Mouse (Mus musculus) lung, postnatal 36 days (tissue): Measurements from ENCODE around the gene Gria3.

ENCODE experiments used
- DNase-seq: peaks from one replicate; pipeline ENCODE4 v3.0.0; 2022; ENCODE audit warnings: mixed read lengths

The Gria3 gene

DNA sequence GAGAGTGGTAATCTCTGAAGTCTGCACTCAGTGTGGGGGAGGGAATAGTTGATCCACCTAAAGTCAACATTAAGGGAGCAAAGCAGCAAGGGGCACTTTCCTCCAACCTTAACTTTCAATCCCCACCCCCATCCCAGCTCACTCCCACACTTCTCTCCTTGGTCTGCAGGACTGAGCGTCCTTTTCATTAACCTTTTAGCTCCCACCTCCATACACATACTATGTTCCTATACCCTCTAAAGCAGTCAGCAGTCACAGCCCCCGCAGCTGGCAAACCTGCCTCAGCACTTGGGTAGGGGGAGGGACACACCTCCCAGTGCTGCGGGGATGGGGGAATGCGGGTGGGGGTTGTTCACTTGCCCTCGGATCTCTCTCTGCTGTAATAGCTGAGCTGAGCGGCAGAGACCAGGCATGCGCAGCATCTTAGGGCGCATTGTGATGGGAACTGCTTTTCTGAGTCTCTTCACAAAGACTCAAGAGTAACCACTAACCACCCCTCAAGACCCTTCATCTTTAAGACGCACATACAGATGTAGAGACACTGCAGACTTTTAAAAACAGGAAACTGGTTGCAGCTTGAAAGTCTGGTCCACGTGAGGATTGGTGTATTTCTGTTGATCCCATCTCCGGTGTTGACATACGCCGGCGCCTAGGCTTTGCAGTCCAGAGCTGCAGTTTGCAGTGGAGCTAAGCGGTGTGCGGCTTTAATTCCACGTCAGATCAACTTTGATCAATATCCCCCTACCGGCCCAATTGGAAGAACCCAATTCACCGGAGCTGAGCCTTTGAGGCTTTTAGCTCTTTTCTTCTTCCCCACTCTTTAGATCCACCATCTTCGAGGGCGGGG is at the start of gene Gria3:
Gria3 (plus strand) TSS at position 797 of the 847 bp plus-strand sequence.
- no peak for DNase-seq

DNA sequence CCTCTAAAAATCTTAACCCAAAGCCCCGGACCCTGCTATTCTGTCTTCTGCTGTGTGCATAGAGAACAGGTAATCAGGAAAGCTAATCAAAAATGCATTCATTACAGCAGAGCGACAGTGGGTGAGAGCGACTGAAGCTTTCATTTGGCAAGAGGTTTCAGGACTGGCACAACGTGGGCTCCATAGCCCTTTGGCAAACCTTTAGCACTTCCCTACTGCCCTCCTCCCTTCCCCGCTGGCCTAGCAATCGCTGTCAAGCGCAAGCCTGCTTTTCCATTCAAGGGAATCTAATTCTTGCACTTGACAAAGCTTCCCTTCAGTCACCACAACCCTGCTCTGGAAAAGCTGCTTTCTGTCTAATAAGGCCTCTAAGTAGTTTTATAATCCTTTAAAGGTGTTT is 13.6 kb upstream of the Gria3 start:
- no peak for DNase-seq

DNA sequence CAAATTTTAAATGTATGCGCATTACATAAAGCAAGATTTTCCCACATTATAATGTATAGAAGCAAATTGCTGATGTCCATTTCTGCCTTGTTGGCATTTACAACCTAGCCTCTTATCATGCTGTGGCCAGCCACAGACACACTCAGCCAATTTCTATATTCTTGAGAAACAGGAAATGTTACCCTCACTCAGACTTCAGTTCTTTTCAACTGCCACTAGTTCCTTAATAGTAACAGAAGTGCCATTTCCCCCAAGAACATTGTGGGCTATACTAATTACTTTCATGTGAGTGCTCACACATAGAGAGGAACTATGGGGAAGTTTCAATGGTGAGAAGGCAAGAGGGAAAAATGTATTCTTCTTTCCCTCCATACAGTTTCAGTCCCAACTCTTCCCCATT is 11.6 kb upstream of the Gria3 start:
- no peak for DNase-seq

DNA sequence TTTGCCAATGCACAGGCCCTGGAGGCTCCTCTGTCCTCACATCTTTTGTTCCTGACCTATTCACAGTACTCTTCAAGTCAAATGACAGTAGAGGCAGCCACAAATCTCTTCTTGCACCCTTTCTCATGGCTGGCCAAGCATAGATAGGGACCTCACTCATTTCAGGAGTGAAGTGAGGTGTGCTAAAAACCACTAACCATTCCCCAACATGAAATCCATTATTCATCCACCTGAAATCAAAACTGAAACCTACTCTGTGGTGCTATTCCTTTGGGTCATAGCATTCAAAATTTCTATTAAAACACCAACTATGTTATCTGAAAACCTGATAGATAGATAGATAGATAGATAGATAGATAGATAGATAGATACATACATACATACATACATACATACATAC is 2.2 kb upstream of the Gria3 start:
- DNase-seq, result no peak

DNA sequence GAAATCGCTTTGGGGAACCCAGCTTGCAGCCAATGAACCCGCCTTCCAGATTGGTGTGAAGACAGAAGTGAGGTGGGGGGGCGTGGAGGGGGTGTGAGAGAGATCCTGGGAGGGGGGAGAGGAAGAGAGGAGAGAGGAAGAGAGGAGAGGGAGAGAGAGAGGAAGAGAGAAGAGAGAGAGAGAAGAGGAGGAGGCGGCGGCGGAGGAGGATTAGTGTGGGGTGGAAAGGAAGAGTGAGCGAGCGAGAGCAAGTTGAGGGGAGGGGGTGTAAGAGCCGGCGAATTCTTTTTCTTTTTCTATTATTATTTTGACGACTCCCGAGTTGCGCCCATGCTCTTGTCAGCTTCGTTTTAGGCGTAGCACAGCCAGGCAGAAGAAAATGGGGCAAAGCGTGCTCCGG is 532 bp downstream of the Gria3 start:
- no peak for DNase-seq

DNA sequence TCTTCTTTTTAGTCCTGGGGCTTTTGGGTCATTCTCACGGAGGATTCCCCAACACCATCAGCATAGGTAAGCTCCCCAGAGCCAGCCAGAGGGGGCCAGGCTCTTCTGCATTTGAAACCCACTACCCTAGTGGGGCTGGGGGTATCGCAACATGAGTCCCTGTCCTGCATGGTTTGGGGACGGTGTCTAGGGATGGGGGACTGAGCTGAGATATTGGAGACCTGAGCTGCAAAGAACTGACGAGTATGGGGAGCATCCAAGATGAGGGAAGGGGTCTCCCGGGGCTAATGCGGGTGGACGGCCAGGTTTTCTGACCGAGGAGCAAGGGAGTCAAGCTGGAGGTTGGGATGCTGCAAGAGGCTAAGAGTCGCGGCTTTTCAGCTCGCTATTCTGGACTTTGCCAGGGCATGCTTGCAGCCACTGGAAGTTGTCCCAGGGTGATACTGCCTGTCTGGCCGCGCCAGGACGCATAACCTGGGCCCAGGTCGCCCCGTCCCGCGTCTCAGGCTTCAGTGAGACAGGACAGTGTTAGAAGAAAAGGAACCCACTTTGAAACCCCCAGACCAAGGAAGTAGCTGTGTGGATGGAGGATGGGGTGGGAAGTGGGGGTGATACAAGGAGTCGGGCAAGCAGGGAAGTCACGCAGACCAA is 1.1 kb downstream of the Gria3 start:
- DNase-seq, result no peak

DNA sequence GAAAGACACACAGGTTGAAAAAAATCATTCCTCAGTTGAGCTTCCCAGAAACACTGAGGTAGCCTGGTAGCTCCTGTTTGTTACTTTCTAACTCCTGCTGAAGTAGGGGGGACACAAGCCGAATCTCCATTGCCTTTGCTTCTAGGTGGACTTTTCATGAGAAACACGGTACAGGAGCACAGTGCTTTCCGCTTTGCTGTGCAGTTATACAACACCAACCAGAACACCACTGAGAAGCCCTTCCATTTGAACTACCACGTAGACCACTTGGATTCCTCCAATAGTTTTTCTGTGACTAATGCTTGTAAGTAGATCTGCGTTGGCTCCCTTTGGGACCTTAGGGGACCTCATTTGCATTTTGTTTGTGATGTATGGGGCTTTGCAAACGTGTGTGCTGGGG is 2.0 kb downstream of the Gria3 start:
- no peak for DNase-seq

DNA sequence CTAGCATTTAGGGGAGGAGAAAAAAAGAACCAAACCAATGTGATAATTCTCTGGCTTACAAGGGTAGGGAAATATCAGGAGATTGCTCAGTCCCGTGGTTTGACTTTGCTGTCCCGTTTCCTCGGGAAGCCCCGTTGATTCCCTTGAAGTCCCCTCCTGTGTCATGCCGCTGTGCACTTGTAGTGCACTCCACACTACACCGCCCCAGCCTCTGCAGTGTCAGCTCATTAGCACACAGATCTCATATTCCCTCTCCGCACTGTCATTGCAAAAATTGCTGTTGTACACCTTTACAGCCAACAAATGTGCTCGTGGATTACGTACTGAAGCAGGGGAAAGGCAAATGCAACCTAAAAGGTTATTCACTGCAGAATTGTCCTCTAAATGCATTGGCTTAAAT is 5.6 kb downstream of the Gria3 start:
- no peak for DNase-seq

DNA sequence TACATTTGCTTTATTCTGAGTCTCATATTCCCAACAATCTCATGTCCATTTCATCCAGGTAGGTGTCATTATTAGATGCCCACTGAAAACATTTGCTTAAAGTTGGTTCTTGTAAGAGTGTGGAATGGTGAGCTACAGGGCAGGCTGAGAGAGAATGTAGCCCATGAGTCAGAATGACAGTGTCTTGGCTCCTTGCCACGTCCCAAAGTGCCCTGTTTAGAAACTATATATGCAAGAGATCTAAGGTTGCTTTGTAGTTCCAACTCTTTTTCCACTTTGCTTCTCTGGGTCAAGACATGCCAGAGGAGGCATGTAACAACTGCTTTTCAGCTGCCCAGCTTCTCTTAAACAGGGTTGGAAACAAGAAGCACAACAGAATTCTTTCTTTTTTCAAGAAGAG is 9.1 kb downstream of the Gria3 start:
- no peak for DNase-seq

DNA sequence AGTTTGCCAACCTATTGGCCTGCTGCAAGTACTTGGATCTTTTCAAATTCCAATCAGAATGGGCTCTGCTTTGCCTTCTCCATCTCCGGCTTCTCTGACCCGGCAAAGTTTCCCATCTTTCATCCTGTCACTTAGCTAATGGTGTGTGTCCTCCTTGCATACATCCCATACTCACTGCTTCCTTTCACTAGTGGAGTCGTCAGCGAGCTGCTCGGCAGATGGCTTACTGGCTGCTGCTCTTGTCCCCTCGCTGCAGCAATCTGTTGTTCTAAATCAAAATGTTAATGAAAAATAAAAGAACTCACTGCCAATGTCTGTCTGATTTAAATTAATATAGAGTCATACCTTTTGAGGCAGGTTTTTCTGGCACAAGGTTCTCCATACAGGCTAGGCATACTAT is 25.0 kb downstream of the Gria3 start:
- DNase-seq, result no peak

DNA sequence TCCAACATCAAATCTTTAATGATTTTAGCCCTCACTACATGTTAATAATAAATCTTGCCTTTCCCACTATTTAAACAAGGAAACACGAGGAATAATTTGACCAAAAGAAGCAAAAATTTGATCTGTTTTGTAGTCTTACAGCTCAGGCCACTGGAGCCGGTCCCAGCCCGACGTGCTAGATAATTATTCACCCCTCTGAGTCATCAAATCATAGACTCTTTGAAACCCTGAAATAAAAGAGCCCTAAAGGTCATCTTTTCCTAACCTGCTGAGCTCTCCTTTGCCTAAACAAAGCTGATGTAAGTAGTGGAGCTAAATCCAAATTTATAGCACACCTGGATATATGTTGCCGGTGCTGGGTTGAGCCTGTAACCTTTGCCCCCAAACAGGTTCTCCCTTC is 27.4 kb downstream of the Gria3 start:
- DNase-seq, result no peak

DNA sequence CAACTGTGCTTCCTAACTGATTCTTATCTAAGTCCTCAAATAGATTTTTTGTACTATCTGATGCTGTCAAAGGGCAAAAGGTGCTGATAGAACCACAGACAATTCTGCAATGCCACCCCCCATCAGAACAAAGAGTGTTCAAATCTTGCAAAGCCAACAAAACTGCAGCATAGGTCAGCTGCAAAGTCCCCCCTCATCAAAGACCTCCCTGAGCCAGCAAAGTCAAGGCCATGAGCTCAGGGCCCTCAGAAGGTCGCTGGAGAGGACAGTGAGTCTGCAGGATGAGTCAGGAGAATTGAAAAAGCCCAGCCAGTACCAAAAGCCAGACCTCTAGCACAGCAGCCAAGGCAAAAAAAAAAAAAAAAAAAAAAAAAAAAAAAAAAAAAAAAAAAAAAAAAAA is 34.9 kb downstream of the Gria3 start:
- DNase-seq, result no peak

DNA sequence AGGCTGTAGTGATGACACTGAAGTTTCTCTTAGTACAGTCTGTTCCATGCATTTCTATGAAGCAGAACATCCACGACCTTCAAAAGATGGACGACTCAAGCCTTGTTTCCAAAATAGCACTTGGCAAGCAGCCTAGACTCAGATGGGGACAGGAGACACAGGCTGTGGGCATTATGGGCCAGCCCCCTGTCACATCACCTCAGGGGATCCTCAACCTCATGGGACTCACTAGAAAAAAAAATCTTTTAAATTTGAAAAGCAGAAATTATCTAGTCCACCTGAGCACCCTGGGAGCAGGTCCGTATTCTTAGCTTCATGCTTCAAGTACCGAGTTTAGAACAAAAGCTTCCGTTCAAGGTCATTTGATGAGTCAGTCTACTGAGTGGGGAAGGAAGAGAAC is 38.2 kb downstream of the Gria3 start:
- no peak for DNase-seq

DNA sequence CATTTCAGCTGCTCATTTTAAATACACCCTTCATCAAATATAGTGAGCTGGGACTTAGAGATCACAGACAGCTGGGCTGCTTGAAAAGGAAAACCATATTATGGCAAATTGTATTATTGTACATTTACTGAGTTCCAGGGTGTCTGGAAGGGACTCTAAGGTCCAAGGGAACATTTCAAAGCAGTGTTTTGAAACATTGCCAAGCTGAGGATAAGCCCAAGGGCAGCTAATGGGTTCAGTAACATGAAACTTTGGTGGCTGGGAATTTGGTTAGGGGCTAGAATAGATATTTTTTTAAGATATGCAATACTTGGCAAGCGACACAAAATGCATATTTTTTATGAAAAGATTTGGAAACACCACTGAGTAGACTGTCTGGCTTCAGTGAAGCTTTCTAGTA is 48.2 kb downstream of the Gria3 start:
- DNase-seq, result no peak

DNA sequence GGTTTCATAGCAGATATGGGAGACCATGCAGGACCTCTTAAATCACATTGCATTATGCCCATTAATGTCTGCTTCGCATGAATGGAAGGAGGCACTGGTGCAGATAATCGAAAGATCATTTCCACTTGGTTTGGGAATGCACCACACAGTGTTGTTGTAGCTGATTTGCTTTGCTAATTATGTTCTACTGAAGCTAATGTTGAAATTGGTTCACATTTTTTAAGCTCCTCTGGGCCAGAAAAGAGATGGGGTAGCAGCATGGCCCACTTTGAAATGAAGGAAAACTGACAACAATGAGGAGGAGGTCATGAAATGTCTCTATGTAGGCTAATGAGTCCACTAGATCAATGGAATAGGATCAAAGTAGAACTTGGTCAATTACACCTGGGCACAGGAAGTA is 76.8 kb downstream of the Gria3 start:
- DNase-seq, result no peak

DNA sequence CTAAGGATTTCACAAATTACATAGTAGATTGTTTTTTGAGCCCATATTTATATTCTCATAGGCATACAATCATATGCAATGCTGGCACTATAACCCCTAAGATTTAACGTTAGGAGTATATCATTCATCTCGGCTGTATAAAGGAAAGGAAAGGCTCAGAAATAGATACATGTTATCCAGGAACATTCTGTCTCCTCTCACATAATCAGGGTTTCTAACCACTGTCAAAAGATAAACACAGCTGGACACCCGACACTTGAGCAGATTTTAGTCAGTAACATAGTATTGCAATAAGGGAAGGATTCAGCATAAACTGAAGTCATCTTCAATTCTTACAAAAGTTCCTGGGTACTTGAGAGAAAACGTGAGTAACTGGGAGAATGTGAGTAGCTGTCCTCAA is 95.9 kb downstream of the Gria3 start:
- peak; percentile 25 for DNase-seq

DNA sequence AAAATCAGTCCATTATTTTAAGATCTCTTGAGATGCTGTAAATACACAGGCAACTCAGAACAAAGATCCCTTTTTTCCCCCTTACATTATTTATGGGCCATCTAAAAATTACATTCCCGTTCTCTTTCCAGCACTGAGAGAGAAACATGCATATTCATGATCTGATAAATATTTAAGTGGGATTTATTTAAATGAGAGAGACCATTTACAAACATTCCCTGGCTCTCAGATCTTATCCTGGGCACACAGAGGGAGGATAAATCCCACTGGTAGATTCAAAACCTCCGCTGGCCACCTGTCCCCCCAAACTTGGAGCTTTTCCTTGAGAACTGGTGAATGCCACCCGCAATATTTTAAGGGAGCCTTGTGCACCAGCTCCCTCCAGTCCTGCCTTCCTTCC is 104.7 kb downstream of the Gria3 start:
- DNase-seq, result no peak

DNA sequence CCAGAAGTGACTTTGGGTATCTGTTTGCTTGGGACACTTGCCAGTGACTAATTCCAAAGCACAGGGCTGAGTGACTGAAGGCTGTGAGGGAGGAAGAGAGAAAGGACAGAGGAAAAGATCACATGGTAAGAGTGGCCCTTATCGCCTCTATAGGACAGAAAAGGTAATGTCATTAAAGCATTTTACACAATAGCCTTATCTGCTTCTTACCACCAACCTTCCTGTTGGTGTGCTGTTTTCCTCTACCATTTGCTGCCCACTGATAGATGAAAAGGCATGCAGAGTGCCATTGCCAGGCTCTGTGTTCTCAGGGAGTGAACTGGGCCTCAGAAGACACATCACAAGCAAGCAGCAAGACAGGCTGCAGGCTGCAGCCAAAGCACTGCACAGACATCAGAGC is 107.3 kb downstream of the Gria3 start:
- DNase-seq, result no peak

DNA sequence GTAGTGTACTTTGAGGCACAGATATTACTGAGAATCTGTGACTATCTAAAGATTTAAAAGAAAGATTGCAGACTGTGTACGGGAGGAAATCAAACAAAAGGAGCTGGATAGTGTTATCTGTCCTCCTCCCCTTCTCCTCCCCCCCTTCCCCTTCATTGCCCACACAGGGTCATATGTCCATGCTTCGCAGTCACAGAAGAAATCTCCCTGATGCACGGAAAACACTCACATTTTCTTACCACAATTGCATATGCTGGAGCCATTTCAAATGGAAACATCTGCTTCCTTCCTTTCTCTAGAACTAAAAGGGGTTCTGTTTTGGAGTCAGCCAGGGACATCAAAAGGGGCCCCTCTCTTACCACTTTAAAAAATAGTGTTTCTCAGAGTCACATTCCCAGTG is 114.3 kb downstream of the Gria3 start:
- DNase-seq, result no peak

DNA sequence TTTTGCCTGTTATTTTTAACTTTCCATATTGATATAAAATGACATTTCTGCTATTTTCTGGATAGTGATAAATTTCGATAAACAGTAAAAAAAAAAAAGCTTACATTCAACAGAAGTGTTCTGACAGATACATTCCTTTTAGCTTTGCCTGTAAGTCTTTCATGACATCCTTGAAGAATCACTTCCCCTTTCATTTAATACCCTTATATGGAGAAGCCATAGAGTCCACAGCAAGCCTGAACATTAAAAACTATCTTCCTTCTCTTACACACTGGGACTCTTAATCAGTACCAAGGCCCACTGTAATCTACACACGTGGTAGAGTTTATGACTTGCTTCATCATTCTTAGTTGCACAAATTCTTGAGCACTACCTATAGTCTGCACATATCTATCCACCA is 131.9 kb downstream of the Gria3 start:
- DNase-seq, result no peak

DNA sequence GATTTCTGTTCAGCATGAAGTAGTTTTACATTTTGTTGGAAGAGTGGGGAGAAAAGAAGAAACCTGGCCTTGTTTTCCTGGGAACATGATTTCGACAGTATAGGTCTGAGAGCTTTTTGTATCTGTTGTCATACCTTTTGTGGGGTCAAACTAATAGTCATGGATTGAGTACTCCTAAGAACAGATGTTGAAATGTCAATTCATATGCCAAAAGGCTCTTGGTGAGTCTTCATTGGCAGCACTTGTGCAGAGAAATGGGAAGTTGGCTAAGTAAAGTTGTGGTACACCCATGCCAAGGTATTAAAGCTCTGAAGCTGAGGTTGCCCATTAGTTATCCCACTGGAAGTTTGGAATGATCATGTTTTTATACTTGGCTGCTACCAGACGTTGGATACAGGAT is 135.2 kb downstream of the Gria3 start:
- DNase-seq, result no peak

DNA sequence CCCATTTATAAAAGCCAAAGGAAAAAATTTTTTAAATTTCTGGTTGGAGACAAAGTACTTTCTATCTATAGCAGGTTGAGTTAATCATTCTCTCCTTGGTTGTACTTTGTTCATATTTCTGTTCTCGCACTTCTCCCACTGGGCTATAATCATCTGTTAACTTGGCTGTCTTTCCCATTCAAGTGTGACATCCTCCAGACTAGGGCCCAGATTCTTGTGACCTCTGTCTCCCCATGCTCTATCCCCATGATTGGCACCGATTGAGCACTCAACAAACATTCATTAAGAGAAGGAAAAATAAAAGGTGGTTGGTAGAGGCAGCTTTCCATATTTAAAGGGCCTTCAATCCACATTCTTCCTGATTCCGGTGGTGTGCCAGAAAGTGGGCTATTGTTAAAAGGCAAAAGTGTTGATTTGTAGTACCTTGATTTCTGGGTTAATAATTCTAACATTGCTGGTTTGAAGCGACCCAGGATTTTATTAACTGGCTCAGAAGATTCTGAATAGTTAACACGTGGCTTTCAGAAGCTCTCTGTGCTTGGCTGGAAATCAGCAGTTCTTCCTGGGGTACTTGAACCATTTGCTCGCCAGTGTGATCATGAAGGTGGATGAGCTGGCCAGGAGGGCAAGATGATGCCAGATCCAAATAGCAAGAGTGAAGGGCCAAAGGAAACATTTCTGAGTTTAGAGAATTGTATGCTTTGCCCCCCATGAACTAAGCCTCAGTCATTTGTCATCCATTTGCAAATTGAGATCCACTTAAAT is 161.8 kb downstream of the Gria3 start:
- DNase-seq, result no peak

DNA sequence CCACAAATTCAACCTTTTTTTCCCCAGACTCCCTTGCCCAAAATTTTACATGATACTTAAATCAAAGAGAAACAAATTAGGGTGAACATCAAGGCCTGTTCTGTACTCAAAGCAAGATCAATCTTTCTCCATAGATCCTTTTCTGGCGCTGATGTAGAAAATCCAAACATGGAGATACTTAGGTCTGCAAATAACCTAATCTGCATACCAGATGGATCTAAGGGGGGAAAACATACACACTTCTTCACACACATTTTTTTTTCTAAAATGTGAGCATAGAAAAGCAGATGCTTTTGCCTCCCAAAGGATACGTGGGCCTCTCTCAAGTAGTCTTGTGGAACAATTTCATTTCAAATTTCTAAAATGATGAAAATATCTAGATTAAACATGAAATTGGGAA is 164.2 kb downstream of the Gria3 start:
- DNase-seq, result no peak

DNA sequence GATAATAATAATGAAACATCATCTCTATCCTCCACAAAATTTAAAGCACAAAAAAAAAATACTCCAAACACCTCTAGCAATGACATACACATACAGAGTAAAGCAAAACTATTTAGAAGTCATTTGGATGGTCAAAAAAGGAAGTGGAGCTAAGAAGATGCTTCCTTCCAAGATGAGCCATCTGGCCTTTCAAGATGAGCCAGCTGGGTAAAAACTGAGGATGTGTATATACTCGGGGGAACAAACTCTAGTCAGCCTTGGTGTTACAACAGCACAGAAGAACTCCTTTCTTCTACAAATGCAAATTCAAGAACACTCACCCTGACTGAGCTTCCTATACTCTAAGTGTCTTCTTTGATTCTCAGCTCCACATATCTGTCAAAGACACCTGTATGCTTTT is 172.4 kb downstream of the Gria3 start:
- DNase-seq, result no peak
